Mouse (Mus musculus): ENCODE data around the gene Foxl1.
"Not testable (repeated sequence)": the region's sequence is repeated elsewhere in the genome, so short reads cannot be mapped to it uniquely, and the experiment has no call there.

Gene Foxl1

GRCm38 (mm10) chr8:121124547-121125239 lies 3.0 kb upstream of the Foxl1 start:
- DNase-seq (ENCODE audit: low read depth in 1 of 2, low spot score in 2 of 2), result no peak

- DNase-seq (ENCODE audit: low read depth in 1 of 2, low spot score in 2 of 2), result no peak
Observed at GRCm38 (mm10) chr8:121125311-121125876, 2.3 kb upstream of the Foxl1 start.

- DNase-seq (ENCODE audit: low read depth in 1 of 2, low spot score in 2 of 2), result no peak
Observed at GRCm38 (mm10) chr8:121126191-121126590, 1.5 kb upstream of the Foxl1 start.

- DNase-seq (ENCODE audit: low read depth in 1 of 2, low spot score in 2 of 2), result no peak
Observed at GRCm38 (mm10) chr8:121126694-121127093, 1.0 kb upstream of the Foxl1 start.

- no peak for DNase-seq (ENCODE audit: low read depth in 1 of 2, low spot score in 2 of 2)
Observed at GRCm38 (mm10) chr8:121127291-121127701, 444 bp upstream of the Foxl1 start.

GRCm38 (mm10) chr8:121128531-121129264 lies 958 bp downstream of the Foxl1 start:
- no peak for DNase-seq (ENCODE audit: low read depth in 1 of 2, low spot score in 2 of 2)

- DNase-seq (ENCODE audit: low read depth in 1 of 2, low spot score in 2 of 2), result no peak
Observed at GRCm38 (mm10) chr8:121129265-121129940, 1.7 kb downstream of the Foxl1 start.

- no peak for DNase-seq (ENCODE audit: low read depth in 1 of 2, low spot score in 2 of 2)
Observed at GRCm38 (mm10) chr8:121130522-121130921, 2.8 kb downstream of the Foxl1 start.

- no peak for DNase-seq (ENCODE audit: low read depth in 1 of 2, low spot score in 2 of 2)
Observed at GRCm38 (mm10) chr8:121132961-121133513, 5.3 kb downstream of the Foxl1 start.

GRCm38 (mm10) chr8:121134102-121134501 lies 6.4 kb downstream of the Foxl1 start:
- no peak for DNase-seq (ENCODE audit: low read depth in 1 of 2, low spot score in 2 of 2)

- no peak for DNase-seq (ENCODE audit: low read depth in 1 of 2, low spot score in 2 of 2)
Observed at GRCm38 (mm10) chr8:121134512-121134911, 6.8 kb downstream of the Foxl1 start.

- no peak for DNase-seq (ENCODE audit: low read depth in 1 of 2, low spot score in 2 of 2)
Observed at GRCm38 (mm10) chr8:121136856-121137255, 9.1 kb downstream of the Foxl1 start.

- not testable (repeated sequence) for DNase-seq (ENCODE audit: low read depth in 1 of 2, low spot score in 2 of 2)
Observed at GRCm38 (mm10) chr8:121145457-121146134, 17.9 kb downstream of the Foxl1 start.

GRCm38 (mm10) chr8:121148573-121149083 lies 20.9 kb downstream of the Foxl1 start:
- no peak for DNase-seq (ENCODE audit: low read depth in 1 of 2, low spot score in 2 of 2)

- DNase-seq (ENCODE audit: low read depth in 1 of 2, low spot score in 2 of 2), result no peak
Observed at GRCm38 (mm10) chr8:121152394-121152793, 24.7 kb downstream of the Foxl1 start.

- DNase-seq (ENCODE audit: low read depth in 1 of 2, low spot score in 2 of 2), result no peak
Observed at GRCm38 (mm10) chr8:121156990-121157491, 29.3 kb downstream of the Foxl1 start.

- no peak for DNase-seq (ENCODE audit: low read depth in 1 of 2, low spot score in 2 of 2)
Observed at GRCm38 (mm10) chr8:121158812-121159211, 31.1 kb downstream of the Foxl1 start.

GRCm38 (mm10) chr8:121161437-121161836 lies 33.7 kb downstream of the Foxl1 start:
- no peak for DNase-seq (ENCODE audit: low read depth in 1 of 2, low spot score in 2 of 2)

- DNase-seq (ENCODE audit: low read depth in 1 of 2, low spot score in 2 of 2), result no peak
Observed at GRCm38 (mm10) chr8:121162413-121162812, 34.7 kb downstream of the Foxl1 start.

- DNase-seq (ENCODE audit: low read depth in 1 of 2, low spot score in 2 of 2), result no peak
Observed at GRCm38 (mm10) chr8:121162906-121163695, 35.4 kb downstream of the Foxl1 start.

Data from monocyte, adult 2 months (primary cell).